Mouse (Mus musculus): ENCODE results near the gene Parp3. TPM values are rescaled to one million over a fixed set of nuclear protein-coding genes. Genes with fewer than 3 reads are reported as not detected.
A peak's percentile ranks its signal among the peaks of the same experiment; 100 is the strongest.

Parp3 gene
- polyA plus RNA-seq, 1 experiment from 2014 or later: 21.5 TPM

DNA sequence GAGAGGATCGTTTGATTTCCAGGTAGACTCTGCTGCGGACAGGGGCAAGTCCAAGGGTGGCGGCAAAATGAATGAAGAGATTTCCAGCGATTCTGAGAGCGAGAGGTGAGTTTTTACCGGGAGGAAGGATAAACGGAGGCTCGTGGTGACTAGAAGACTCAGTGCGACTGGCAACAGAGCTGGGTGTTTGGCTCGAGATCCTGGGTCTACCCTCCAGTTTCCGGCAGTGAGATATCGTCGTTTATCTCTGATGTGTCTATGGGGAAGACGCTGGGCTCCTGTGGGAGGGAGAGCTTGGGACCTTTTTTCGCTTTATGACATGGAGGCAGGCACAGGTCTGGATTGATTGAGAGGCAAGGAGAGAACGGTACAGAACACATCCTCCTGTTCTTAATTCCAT is 900 bp upstream of the Parp3 start:
- ATAC-seq (no peak), DNase-seq (ENCODE audit: low spot score) (no peak)
- no peaks in the 10 kb centered on the region for H3K27me3 ChIP-seq (replicated peaks; ENCODE audit: insufficient read depth, low read length)
- peak overlapping the region; percentile 41 for H3K9ac ChIP-seq (replicated peaks; ENCODE audit: low read depth)
- TF ChIP-seq EP300 (IDR thresholded peaks at IDR 0.05) (no peak), CTCF (IDR thresholded peaks at IDR 0.05) (no peak)
- peaks cover 28% of the 10 kb centered on the region for H3K4me1 ChIP-seq (ENCODE audit: insufficient read depth, low read depth, low read length)
- no peaks in the 10 kb centered on the region for H3K9me3 ChIP-seq (ENCODE audit: low read length)
- no peaks in the 10 kb centered on the region; the same call in 1 of the 2 replicates for H3K36me3 ChIP-seq (ENCODE audit: insufficient read depth, low read length)
- no peak overlapping the region; the same call in 1 of the 2 replicates for H3K27ac ChIP-seq (ENCODE audit: low read length)
- H3K4me3 ChIP-seq (ENCODE audit: low read depth, low read length): peak overlapping the region; percentile 48
- peak overlapping the region; percentile 91 for H3K4me2 ChIP-seq (replicated peaks; ENCODE audit: low read depth, low read length)
- under 1% methylated on average over 16 of the region's 16 CpGs for WGBS

DNA sequence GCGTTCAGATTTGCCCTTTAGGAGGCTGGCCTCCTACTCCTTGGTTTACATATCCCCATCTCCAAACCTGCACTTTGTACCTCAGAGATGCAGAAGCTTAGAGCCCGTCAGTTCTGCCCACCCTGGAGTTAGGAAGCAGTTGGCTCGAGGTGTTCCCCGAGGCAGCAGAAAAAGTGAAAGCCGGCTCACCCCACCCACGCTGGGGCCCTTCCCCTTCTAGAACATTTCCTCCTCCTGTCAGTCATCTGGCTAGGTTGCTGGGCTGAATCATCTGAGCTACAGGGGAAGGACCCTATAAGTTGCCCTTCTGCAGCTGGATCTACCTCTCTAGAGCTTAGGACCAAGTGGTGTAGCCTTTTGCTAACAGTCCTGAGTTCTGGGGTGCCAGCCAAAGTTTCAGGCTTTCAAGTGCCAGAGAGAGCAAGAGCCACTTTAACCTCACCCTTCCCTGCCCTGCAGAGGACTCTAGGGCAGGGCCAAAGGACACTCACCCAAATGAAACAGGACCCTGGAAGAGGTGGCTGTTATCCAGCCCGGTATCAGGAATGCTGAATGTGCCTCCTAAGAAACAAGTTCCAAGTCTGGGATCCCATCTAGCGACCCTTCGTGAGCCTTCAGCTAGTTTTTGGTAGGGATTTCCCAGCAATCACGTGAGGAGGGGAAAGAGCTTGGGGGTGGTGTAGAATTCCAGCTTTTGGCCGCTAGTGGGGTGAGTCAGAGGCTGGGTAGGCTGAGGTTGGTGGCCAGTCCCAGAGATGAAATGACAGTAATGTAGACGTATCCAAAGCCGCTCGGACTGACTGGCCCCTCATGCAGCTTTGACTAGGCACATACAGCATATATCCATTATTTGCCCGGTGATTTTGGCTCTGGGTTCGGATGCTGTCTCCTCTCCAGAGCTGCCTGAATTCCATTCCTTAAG is 486 bp downstream of the Parp3 start:
- Histone ChIP-seq H3K9me3 (ENCODE audit: low read length) (no peaks in the 10 kb centered on the region), H3K27ac (ENCODE audit: low read length) (peak overlapping the region; percentile 85), H3K9ac (replicated peaks; ENCODE audit: low read depth) (0 out of 2 replicates have a peak overlapping the region, but pooled peaks have one; percentile 19), H3K27me3 (replicated peaks; ENCODE audit: insufficient read depth, low read length) (no peaks in the 10 kb centered on the region), H3K4me2 (replicated peaks; ENCODE audit: low read depth, low read length) (peak overlapping the region; percentile 40), H3K4me1 (ENCODE audit: insufficient read depth, low read depth, low read length) (peaks cover 28% of the 10 kb centered on the region), H3K4me3 (ENCODE audit: low read depth, low read length) (peak overlapping the region; percentile 30), H3K36me3 (ENCODE audit: insufficient read depth, low read length) (no peaks in the 10 kb centered on the region)
- DNase-seq (ENCODE audit: low spot score) (peak; percentile 93), ATAC-seq (peak; percentile 67)
- TF ChIP-seq EP300 (IDR thresholded peaks at IDR 0.05) (peak; percentile 63), CTCF (IDR thresholded peaks at IDR 0.05) (no peak)
- 15% methylated on average over 16 of the region's 16 CpGs for WGBS

DNA sequence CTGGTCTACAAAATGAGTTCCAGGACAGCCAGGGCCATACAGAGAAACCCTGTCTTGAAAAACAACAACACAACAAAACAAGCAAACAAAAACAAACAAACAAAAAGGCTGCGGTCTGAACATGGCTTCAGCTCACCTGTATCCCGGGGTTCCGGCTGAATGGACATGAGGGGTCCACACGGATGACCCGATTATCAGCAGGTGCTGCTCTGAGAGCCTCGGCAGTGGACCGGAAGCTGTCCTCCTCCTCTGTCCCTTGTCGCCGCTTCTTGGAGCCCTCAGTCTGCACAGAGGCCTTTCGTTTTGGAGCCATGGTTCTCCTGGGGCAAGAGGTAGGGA is 1.1 kb downstream of the Parp3 start, which contains the start of gene Rrp9:
TSS of gene Rrp9 (plus strand) at position 301 of the 339 bp plus-strand sequence.
- H3K4me1 ChIP-seq (ENCODE audit: insufficient read depth, low read depth, low read length): peaks cover 28% of the 10 kb centered on the region
- peak within 1 kb of the TSS; percentile 85 for H3K27ac ChIP-seq (ENCODE audit: low read length)
- H3K36me3 ChIP-seq (ENCODE audit: insufficient read depth, low read length): no peaks in the 10 kb centered on the region
- H3K27me3 ChIP-seq (replicated peaks; ENCODE audit: insufficient read depth, low read length): no peaks in the 10 kb centered on the region
- DNase-seq (ENCODE audit: low spot score) (no peak), ATAC-seq (no peak)
- WGBS: 77% methylated on average over 10 of the region's 10 CpGs
- H3K4me2 ChIP-seq (replicated peaks; ENCODE audit: low read depth, low read length): peak within 1 kb of the TSS; percentile 40
- TF ChIP-seq CTCF (IDR thresholded peaks at IDR 0.05): no peak
- TF ChIP-seq EP300 (IDR thresholded peaks at IDR 0.05): no peak
- H3K9ac ChIP-seq (replicated peaks; ENCODE audit: low read depth): 0 out of 2 replicates have a peak within 1 kb of the TSS, but pooled peaks have one; percentile 19
- H3K4me3 ChIP-seq (ENCODE audit: low read depth, low read length): peak within 1 kb of the TSS; percentile 30
- H3K9me3 ChIP-seq (ENCODE audit: low read length): no peaks in the 10 kb centered on the region

DNA sequence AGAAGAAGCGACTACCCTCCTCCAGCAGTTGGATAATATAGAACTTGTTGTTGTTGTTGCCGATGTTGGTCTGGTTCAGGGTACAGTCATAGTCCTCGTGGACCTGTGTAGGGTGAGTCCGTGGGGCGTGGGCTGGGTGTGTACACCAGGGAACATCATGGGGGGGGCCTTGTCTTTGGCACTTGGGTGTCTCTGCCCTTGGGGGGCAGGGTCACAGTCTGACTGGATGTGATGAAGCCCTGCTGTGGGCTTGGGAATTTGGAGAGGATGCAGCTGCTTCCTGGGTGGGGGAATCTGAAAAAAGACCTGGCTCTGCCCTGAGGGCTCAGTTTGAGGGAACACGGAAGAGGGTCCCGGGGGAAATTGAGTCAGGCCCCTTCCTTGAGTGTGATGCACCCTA is 1.7 kb downstream of the Parp3 start:
- DNase-seq (ENCODE audit: low spot score) (no peak), ATAC-seq (no peak)
- WGBS: 70% methylated on average over 7 of the region's 7 CpGs
- Histone ChIP-seq H3K4me1 (ENCODE audit: insufficient read depth, low read depth, low read length) (peaks cover 28% of the 10 kb centered on the region), H3K36me3 (ENCODE audit: insufficient read depth, low read length) (no peaks in the 10 kb centered on the region), H3K27me3 (replicated peaks; ENCODE audit: insufficient read depth, low read length) (no peaks in the 10 kb centered on the region), H3K27ac (ENCODE audit: low read length) (peak overlapping the region; percentile 85; the same call in 1 of the 2 replicates), H3K4me3 (ENCODE audit: low read depth, low read length) (no peak overlapping the region), H3K4me2 (replicated peaks; ENCODE audit: low read depth, low read length) (peak overlapping the region; percentile 40; the same call in 1 of the 2 replicates), H3K9ac (replicated peaks; ENCODE audit: low read depth) (no peak overlapping the region), H3K9me3 (ENCODE audit: low read length) (no peaks in the 10 kb centered on the region)
- TF ChIP-seq CTCF (IDR thresholded peaks at IDR 0.05) (no peak), EP300 (IDR thresholded peaks at IDR 0.05) (no peak)

DNA sequence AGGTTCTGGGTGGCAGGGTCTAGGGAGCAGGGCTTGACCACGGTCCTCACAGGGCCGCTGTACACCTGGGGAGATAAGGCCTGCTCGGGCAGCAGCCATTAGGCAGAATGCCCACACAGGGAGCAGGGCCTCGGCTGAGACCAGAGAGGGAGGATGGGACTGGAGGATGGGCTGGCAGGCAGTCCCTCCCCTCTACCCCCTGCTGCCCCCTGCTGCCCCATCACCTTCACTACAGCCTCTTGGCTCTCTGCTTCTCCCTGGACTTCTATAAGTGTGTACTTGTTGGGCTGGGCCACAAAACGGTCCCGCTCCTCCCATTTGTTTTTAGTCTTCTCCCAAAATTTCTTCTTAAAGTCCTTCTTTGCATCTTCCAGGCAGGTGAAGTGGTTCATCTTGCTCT is 2.3 kb downstream of the Parp3 start:
- no peak for ATAC-seq

DNA sequence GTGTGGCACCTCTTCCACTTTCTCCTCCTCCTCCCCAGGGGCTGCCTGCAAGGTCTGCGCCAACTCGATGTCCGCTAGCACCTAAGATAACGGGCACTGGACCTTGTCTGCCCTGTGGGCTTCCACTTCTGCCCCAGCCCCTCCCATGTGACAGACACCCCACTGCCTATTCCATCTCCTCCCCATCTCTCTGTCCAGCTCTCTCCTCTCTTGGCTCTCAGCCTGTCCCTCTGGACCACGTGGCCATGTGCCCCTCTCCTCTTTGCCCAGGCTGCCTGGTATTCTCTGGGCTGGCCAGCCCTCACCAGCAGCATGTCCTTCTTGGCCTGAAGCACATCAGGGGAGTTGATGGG is 3.0 kb downstream of the Parp3 start:
- DNase-seq (ENCODE audit: low spot score): no peak
- H3K9ac ChIP-seq (replicated peaks; ENCODE audit: low read depth): no peak overlapping the region
- no peak overlapping the region for H3K4me3 ChIP-seq (ENCODE audit: low read depth, low read length)
- no peaks in the 10 kb centered on the region for H3K9me3 ChIP-seq (ENCODE audit: low read length)
- no peaks in the 10 kb centered on the region for H3K36me3 ChIP-seq (ENCODE audit: insufficient read depth, low read length)
- H3K27ac ChIP-seq (ENCODE audit: low read length): no peak overlapping the region
- no peaks in the 10 kb centered on the region for H3K27me3 ChIP-seq (replicated peaks; ENCODE audit: insufficient read depth, low read length)
- peaks cover 28% of the 10 kb centered on the region for H3K4me1 ChIP-seq (ENCODE audit: insufficient read depth, low read depth, low read length)
- no peak overlapping the region for H3K4me2 ChIP-seq (replicated peaks; ENCODE audit: low read depth, low read length)
- 74% methylated on average over 5 of the region's 5 CpGs for WGBS
- TF ChIP-seq EP300 (IDR thresholded peaks at IDR 0.05): no peak
- TF ChIP-seq CTCF (IDR thresholded peaks at IDR 0.05): no peak
- ATAC-seq: no peak

More for the DNA sequence above, 2.3 kb downstream of the Parp3 start:
- 12% methylated on average over 4 of the region's 6 CpGs for WGBS
- Histone ChIP-seq H3K9ac (replicated peaks; ENCODE audit: low read depth) (no peak overlapping the region), H3K9me3 (ENCODE audit: low read length) (no peaks in the 10 kb centered on the region), H3K27ac (ENCODE audit: low read length) (no peak overlapping the region), H3K27me3 (replicated peaks; ENCODE audit: insufficient read depth, low read length) (no peaks in the 10 kb centered on the region), H3K4me1 (ENCODE audit: insufficient read depth, low read depth, low read length) (peaks cover 28% of the 10 kb centered on the region), H3K4me3 (ENCODE audit: low read depth, low read length) (no peak overlapping the region), H3K4me2 (replicated peaks; ENCODE audit: low read depth, low read length) (peak overlapping the region; percentile 40; the same call in 1 of the 2 replicates), H3K36me3 (ENCODE audit: insufficient read depth, low read length) (no peaks in the 10 kb centered on the region)
- peak; percentile 89 for DNase-seq (ENCODE audit: low spot score)
- peak; percentile 84 for TF ChIP-seq CTCF (IDR thresholded peaks at IDR 0.05)
- no peak for TF ChIP-seq EP300 (IDR thresholded peaks at IDR 0.05)

Measured in lung, postnatal 0 days (tissue).